Mouse (Mus musculus): ENCODE measurements at regions not wholly inside any gene's neighbourhood (a gene's known extent, or its start where the extent isn't known, plus 50 kb on each side); places are given as distances from the start of the nearest gene placed in this dataset.

GRCm38 (mm10) chr3:80056636-80057350 is 172.5 kb downstream of the Fam198b start:
- TF ChIP-seq POLR2A (IDR thresholded peaks at IDR 0.05; ENCODE audit: extremely low read depth, insufficient read depth, low read length) (no peak), CTCF (IDR thresholded peaks at IDR 0.05; ENCODE audit: extremely low read depth, insufficient read depth, low read length) (no peak)

Data from cortical plate, adult 2 months (tissue).